8 mouse cellular contexts compared by ENCODE assay signal in the genomic region with DNA sequence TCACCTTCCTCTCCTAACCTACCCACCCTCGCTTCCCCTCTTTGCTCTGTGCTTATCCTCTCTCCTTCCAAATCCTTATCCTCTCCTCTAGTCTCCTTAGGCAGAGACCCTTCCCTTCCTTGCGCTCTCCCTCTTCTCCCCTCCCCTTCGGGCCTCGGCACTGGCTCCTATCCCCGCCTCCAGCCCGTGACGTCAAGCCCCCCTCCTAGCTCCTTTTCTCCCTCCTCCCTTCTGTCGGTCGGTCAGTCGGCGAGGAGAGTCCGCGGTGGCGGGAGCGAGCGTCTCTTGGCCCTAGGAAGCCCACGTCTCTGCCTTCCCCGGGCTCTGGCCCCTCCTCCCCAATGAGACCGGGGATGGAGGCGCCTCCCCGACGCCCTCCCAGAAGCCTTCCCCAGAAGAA. TPM values are rescaled to one million over a fixed set of nuclear protein-coding genes. Genes with fewer than 3 reads are reported as not detected.
DNase-seq lines count a peak whose midpoint lies in the region; ATAC-seq and TF ChIP-seq lines count a peak whose summit lies in the region.

No protein-coding gene starts in this region.

- WGBS in lung, adult 2 months: 10% methylated on average over 22 of the region's 22 CpGs

- peak overlapping the region; percentile 79 to 87 for H3K4me3 ChIP-seq in ES-E14 (ENCODE audit: insufficient read depth in 1 of 2, low read depth in 1 of 2, low read length in 2 of 2, poor library complexity in 1 of 2, severe bottlenecking in 1 of 2)
- peak overlapping the region; percentile 50 for H3K4me3 ChIP-seq in lung, adult 2 months (replicated peaks; ENCODE audit: extremely low read depth, low read depth, low read length)

- in situ Hi-C loops in ES-E14 (cut with MboI; ENCODE audit: low sequenced_read_pairs in 2 of 2, unreplicated experiment in 2 of 2): no loop called here

- TF ChIP-seq CTCF in lung, adult 2 months (IDR thresholded peaks at IDR 0.05; ENCODE audit: insufficient read depth, low read length): no peak

- H3K36me3 ChIP-seq in ES-E14 (ENCODE audit: control insufficient read depth, insufficient read depth, low read length, poor library complexity, severe bottlenecking): peaks cover 35% of the 10 kb centered on the region

- H3K9ac ChIP-seq in ES-E14 (ENCODE audit: insufficient read depth, low read depth, low read length, poor library complexity, severe bottlenecking): peak overlapping the region; percentile 82

- H3K4me1 ChIP-seq in ES-E14 (ENCODE audit: control insufficient read depth in 2 of 2, insufficient read depth in 2 of 2, low read length in 2 of 2, poor library complexity in 1 of 2): peaks cover 5 to 7% of the 10 kb centered on the region in 2 experiments; a peak in 2 of 4 replicates
- H3K4me1 ChIP-seq in lung, adult 2 months (ENCODE audit: control insufficient read depth, insufficient read depth, low read length): peaks cover 4% of the 10 kb centered on the region; the same call in 1 of the 2 replicates

- no peak overlapping the region for H3K27ac ChIP-seq in ES-E14 (ENCODE audit: insufficient read depth, low read depth, low read length, poor library complexity, severe bottlenecking)

- ATAC-seq in neutrophil, adult 5-6 weeks (ENCODE audit: extremely low read depth, insufficient number of reproducible peaks, low FRiP score, poor library complexity, severe bottlenecking): peak; percentile 27

- peak; percentile 75; the same call in 1 of the 2 replicates for TF ChIP-seq POLR2A in lung, adult 2 months (IDR thresholded peaks at IDR 0.05; ENCODE audit: borderline replicate concordance, extremely low read depth, low read depth, low read length)

- DNase-seq in ES-E14 (ENCODE audit: low read depth, low spot score): peak; percentile 80
- peak; percentile 95 for DNase-seq in cerebellum, adult 9-10 months
- DNase-seq in frontal cortex, adult 2 months (ENCODE audit: extremely low spot score in 1 of 2, low spot score in 1 of 2): peak; percentile 89 to 94
- peak; percentile 74 for DNase-seq in heart, postnatal 4 days
- peak; percentile 90 to 93 for DNase-seq in layer of hippocampus, adult 8-10 months (ENCODE audit: low spot score in 2 of 2)
- peak; percentile 76 for DNase-seq in lung, adult 2 months
- peak; percentile 35 for DNase-seq in thymus, postnatal 4 days

- H3K9me3 ChIP-seq in ES-E14 (ENCODE audit: control insufficient read depth, insufficient read depth, low read depth, low read length): no peaks in the 10 kb centered on the region

TF ChIP-seq in ES-E14, 5 proteins besides CTCF, POLR2A, EP300 and RAD21:
- TF ChIP-seq ZNF384 (IDR thresholded peaks at IDR 0.05; ENCODE audit: low read depth, low read length): no peak
- no peak for TF ChIP-seq CHD2 (IDR thresholded peaks at IDR 0.05; ENCODE audit: low read depth, low read length)
- TF ChIP-seq ZC3H11A (IDR thresholded peaks at IDR 0.05; ENCODE audit: borderline replicate concordance, low read depth, low read length): no peak
- no peak for TF ChIP-seq HCFC1 (IDR thresholded peaks at IDR 0.05; ENCODE audit: borderline replicate concordance, insufficient read depth, low read length)
- TF ChIP-seq MAFK (IDR thresholded peaks at IDR 0.05; ENCODE audit: insufficient read depth, low read depth, low read length): no peak
TF ChIP-seq in ES-E14: peak in this region for 0.

RNA-seq across cellular contexts. Expression of a gene that starts 4.6 kb away (rescaled TPM):
- total RNA-seq in ES-E14 (2012; rRNA removed): 60.9 and 106 TPM in 2 replicates
- polyA plus RNA-seq in frontal cortex, adult 2 months (2012; rRNA removed): 430 and 435 TPM in 2 replicates
- 10 to 100 TPM; 21.6 to 22.4 TPM for total RNA-seq in heart, postnatal 4 days (2021)
- 100 to 1,000 TPM; 595 to 693 (median 673) TPM for total RNA-seq in layer of hippocampus, adult 8-10 months (2022)
- 38.0 and 46.1 TPM in 2 replicates for polyA plus RNA-seq in lung, adult 2 months (2012; rRNA removed)
- total RNA-seq in neutrophil, adult 5-6 weeks (2017): 34.7 and 38.2 TPM in 2 replicates

RNA-seq across cellular contexts. Expression of a gene that starts 27.2 kb away (rescaled TPM):
- total RNA-seq in ES-E14 (2012; rRNA removed): 0.62 and 0.85 TPM in 2 replicates
- polyA plus RNA-seq in frontal cortex, adult 2 months (2012; rRNA removed): 43.8 and 54.7 TPM in 2 replicates
- total RNA-seq in heart, postnatal 4 days (2021): not detected
- total RNA-seq in layer of hippocampus, adult 8-10 months (2022): 10 to 100 TPM; 35.6 to 57.5 (median 47.8) TPM
- not detected in 2 replicates for polyA plus RNA-seq in lung, adult 2 months (2012; rRNA removed)
- not detected in 2 replicates for total RNA-seq in neutrophil, adult 5-6 weeks (2017)

RNA-seq across cellular contexts. Expression of a gene that starts 37.9 kb away (rescaled TPM):
- 0.11 and 0.22 TPM in 2 replicates for total RNA-seq in ES-E14 (2012; rRNA removed)
- polyA plus RNA-seq in frontal cortex, adult 2 months (2012; rRNA removed): 0.04 TPM in 1 of 2 replicates, not detected in the other
- not detected for total RNA-seq in heart, postnatal 4 days (2021)
- total RNA-seq in layer of hippocampus, adult 8-10 months (2022): not detected
- polyA plus RNA-seq in lung, adult 2 months (2012; rRNA removed): not detected in 2 replicates
- 0.12 TPM in 1 of 2 replicates, not detected in the other for total RNA-seq in neutrophil, adult 5-6 weeks (2017)

RNA-seq across cellular contexts. Expression of a gene that starts 47.7 kb away (rescaled TPM):
- total RNA-seq in ES-E14 (2012; rRNA removed): 0.11 and 0.13 TPM in 2 replicates
- not detected in 2 replicates for polyA plus RNA-seq in frontal cortex, adult 2 months (2012; rRNA removed)
- total RNA-seq in heart, postnatal 4 days (2021): not detected
- total RNA-seq in layer of hippocampus, adult 8-10 months (2022): not detected
- not detected in 2 replicates for polyA plus RNA-seq in lung, adult 2 months (2012; rRNA removed)
- total RNA-seq in neutrophil, adult 5-6 weeks (2017): not detected in 2 replicates

RNA-seq across cellular contexts. Expression of a gene that starts 49.4 kb away (rescaled TPM):
- 360 and 437 TPM in 2 replicates for total RNA-seq in ES-E14 (2012; rRNA removed)
- 30.3 and 40.6 TPM in 2 replicates for polyA plus RNA-seq in frontal cortex, adult 2 months (2012; rRNA removed)
- total RNA-seq in heart, postnatal 4 days (2021): 10 to 100 TPM in 1 of 2 experiments, 1 to 10 TPM in 1; 9.7 to 14.5 TPM
- 10 to 100 TPM in 2 of 4 experiments, 1 to 10 TPM in 2; 8.9 to 10.8 (median 9.8) TPM for total RNA-seq in layer of hippocampus, adult 8-10 months (2022)
- 12.8 and 21.6 TPM in 2 replicates for polyA plus RNA-seq in lung, adult 2 months (2012; rRNA removed)
- total RNA-seq in neutrophil, adult 5-6 weeks (2017): not detected in 2 replicates

Comparison
In these comparisons a context has a peak if more than half of its experiments do, and no peak if none do; other contexts are left out.
1. DNase-seq: peak in every context shown above with its lines; median percentile 95 in cerebellum, adult 9-10 months; 92 in frontal cortex, adult 2 months; 92 in layer of hippocampus, adult 8-10 months; 80 in ES-E14; 76 in lung, adult 2 months; 74 in heart, postnatal 4 days; 35 in thymus, postnatal 4 days.
2. RNA of a gene that starts 27.2 kb away (total RNA-seq): 35.6 to 57.5 TPM in layer of hippocampus, adult 8-10 months; 0.62 to 0.85 TPM in ES-E14, not detected in heart, postnatal 4 days and not detected in neutrophil, adult 5-6 weeks; every median in the first group is over 10 times any median in the second.